Mouse (Mus musculus): ENCODE data around the gene Ppp1r1b.

GRCm38 (mm10) chr11:98330745-98331204 lies 17.4 kb upstream of the Ppp1r1b start:
- TF ChIP-seq REST (IDR thresholded peaks at IDR 0.05; ENCODE audit: insufficient read depth, insufficient read length) (no peak), MYOG (IDR thresholded peaks at IDR 0.05; ENCODE audit: control insufficient read depth in 1 of 3, insufficient read depth in 1 of 3, insufficient read length in 2 of 3, low read depth in 2 of 3) (no peak), USF1 (IDR thresholded peaks at IDR 0.05; ENCODE audit: low read depth) (no peak), POLR2A (IDR thresholded peaks at IDR 0.05; ENCODE audit: insufficient read length, low read depth) (no peak)

Data from myocyte (in vitro differentiated cells).